Mouse (Mus musculus) liver, postnatal 0 days (tissue): ENCODE measurements around the gene Pafah1b2. TPM values are rescaled to one million over a fixed set of nuclear protein-coding genes. Genes with fewer than 3 reads are reported as not detected.
A peak's percentile ranks its signal among the peaks of the same experiment; 100 is the strongest.

Experiments used
- ATAC-seq: fragments of 200-750 bp; cut with Nextera tagmentation; 2 replicates; pipeline ENCODE4 v1.8.0; 2017; ENCODE audit warnings: mild to moderate bottlenecking, moderate library complexity
- DNase-seq: peaks from one replicate; pipeline ENCODE4 v3.0.0-alpha.2; 2016
- H3K27ac ChIP-seq: fragments of 300-500 bp; sonication (generic); 2 replicates; pipeline ENCODE4 v1.5.1; 2014; ENCODE audit warnings: antibody characterized with exemption, moderate library complexity, mild to moderate bottlenecking, low read depth
- H3K27me3 ChIP-seq: fragments of 300-500 bp; sonication (generic); 2 replicates; pipeline ENCODE4 v1.6.1; 2014; ENCODE audit warnings: low read length, control low read depth, mixed read lengths; ENCODE audit not compliant: insufficient read depth
- H3K36me3 ChIP-seq: fragments of 300-500 bp; sonication (generic); replicated peaks from 2 replicates; pipeline ENCODE4 v1.6.1; 2014; ENCODE audit warnings: mild to moderate bottlenecking, control low read depth, low read length, moderate library complexity, mixed read lengths; ENCODE audit not compliant: insufficient read depth
- H3K4me1 ChIP-seq: fragments of 300-500 bp; sonication (generic); 2 replicates; pipeline ENCODE4 v1.6.1; 2014; ENCODE audit warnings: antibody characterized with exemption, mild to moderate bottlenecking, control low read depth; ENCODE audit not compliant: insufficient read depth
- H3K4me2 ChIP-seq: fragments of 300-500 bp; sonication (generic); 2 replicates; pipeline ENCODE4 v1.6.1; 2014; ENCODE audit warnings: low read depth, mild to moderate bottlenecking, low read length, moderate library complexity, mixed read lengths
- H3K4me3 ChIP-seq: fragments of 300-500 bp; sonication (generic); 2 replicates; pipeline ENCODE4 v1.5.1; 2014; ENCODE audit warnings: low read depth, low read length
- H3K9ac ChIP-seq: fragments of 300-500 bp; sonication (generic); replicated peaks from 2 replicates; pipeline ENCODE4 v1.6.1; 2014; ENCODE audit warnings: mild to moderate bottlenecking, moderate library complexity
- H3K9me3 ChIP-seq: fragments of 300-500 bp; sonication (generic); 2 replicates; pipeline ENCODE4 v1.6.1; 2016; ENCODE audit warnings: mild to moderate bottlenecking, control low read depth, low read length, mixed read lengths
- CTCF ChIP-seq: sonication (generic); IDR thresholded peaks from 2 replicates; pipeline ENCODE4 v1.5.1; 2016; ENCODE audit warnings: antibody characterized with exemption, low read depth
- EP300 ChIP-seq: IDR thresholded peaks from 2 replicates; pipeline ENCODE4 v1.6.1; 2016; ENCODE audit warnings: antibody characterized with exemption, low read depth, mild to moderate bottlenecking
- WGBS: fragments of 180-500 bp; shearing (Covaris S2); extraction: QIAGEN DNeasy Blood & Tissue Kit; methylation state at CpG from one replicate; pipeline ENCODE4 v1.1.7; 2014; ENCODE audit not compliant: insufficient replicate concordance; 5-methylcytosine and 5-hydroxymethylcytosine counted together
- polyA plus RNA-seq: library from polyadenylated mRNA; unstranded; fragments of >200 nt; fragmentation: Nextera tagmentation; extraction: Ambion mirVana; gene quantifications from 2 replicates; pipeline ENCODE4 v1.2.1, GENCODE M21; 2015

Pafah1b2 gene
- polyA plus RNA-seq, 1 experiment from 2014 or later, result 42.6 TPM

DNA sequence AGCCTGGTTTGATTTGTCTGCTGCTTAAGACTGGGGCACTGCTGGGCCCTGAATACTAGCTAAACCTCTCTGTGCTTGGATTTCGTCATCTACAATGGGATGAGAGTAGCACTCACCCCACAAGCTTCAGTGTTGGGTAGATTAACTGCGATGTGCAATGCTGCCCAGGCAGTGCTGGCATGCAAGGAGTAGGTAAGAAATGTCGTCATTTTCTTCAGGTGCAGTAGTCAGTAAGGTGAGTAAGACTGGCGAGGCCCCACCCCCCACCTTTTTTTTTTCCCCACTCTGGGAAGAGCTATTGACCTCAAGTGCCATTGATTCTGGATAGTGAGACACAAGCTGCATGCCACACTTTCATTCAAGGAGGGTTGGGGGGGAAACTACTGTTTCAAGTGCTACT lies 3.9 kb upstream of the Pafah1b2 start:
- no peak overlapping the region; the same call in 1 of the 2 replicates for H3K4me2 ChIP-seq
- H3K27me3 ChIP-seq, result no peaks in the 10 kb centered on the region
- H3K4me3 ChIP-seq, result no peak overlapping the region
- no peak overlapping the region for H3K27ac ChIP-seq
- WGBS, result 71% methylated on average over 4 of the region's 4 CpGs
- H3K9me3 ChIP-seq, result no peaks in the 10 kb centered on the region
- DNase-seq (no peak), ATAC-seq (no peak)
- H3K36me3 ChIP-seq, result peaks cover 10% of the 10 kb centered on the region; the same call in 1 of the 2 replicates
- H3K9ac ChIP-seq, result no peak overlapping the region
- no peak for TF ChIP-seq CTCF
- no peak for TF ChIP-seq EP300
- peaks cover 29% of the 10 kb centered on the region for H3K4me1 ChIP-seq

DNA sequence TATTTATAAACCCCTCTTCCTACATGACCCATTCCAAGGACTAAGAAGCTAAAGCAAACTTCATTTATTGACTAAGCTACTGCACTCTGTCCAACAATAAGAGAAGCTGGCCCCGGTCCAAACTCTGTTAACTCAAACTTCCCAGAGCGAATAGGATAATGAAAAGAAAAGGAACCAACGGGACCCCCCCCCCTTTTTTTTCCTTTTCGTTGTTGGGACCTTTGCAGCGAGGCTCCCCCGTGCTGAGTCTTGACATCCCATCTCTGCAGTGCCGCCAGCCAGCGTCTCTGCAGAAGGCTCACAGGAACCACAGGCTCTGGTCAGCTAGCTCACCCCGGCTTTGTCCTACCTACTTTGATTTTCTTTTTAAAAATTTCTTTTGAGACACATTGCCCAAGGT lies 3.3 kb upstream of the Pafah1b2 start:
- DNase-seq, result no peak

DNA sequence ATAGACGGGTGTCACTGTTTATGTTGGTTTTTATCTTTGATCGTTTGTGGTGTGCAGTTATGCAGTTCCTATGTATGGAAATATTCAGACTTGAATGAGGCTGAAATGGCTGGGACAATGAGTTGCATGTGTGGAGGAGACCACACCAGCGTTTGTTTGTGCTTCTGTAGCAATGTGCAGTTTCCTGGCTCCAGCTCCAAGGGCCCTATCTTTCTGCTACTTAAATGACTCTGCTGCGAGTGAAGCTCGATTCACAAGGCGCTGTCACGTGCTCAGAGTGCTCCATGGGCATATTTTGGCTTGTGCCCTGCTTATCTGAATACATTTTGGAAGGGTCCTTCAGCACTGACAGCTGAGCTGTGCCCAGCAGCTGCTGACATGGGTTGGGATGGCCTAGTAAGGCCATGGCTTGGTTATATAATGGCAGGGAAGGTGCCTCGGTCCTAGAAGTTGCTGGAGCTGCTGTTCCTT lies 2.6 kb upstream of the Pafah1b2 start:
- no peak overlapping the region for H3K4me3 ChIP-seq
- H3K9me3 ChIP-seq, result no peaks in the 10 kb centered on the region
- H3K27me3 ChIP-seq, result no peaks in the 10 kb centered on the region
- no peak overlapping the region for H3K9ac ChIP-seq
- WGBS, result 15% methylated on average over 8 of the region's 8 CpGs
- TF ChIP-seq CTCF (no peak), EP300 (no peak)
- no peak for ATAC-seq
- H3K4me2 ChIP-seq, result peak overlapping the region; percentile 86
- H3K27ac ChIP-seq, result peak overlapping the region; percentile 7
- peaks cover 33% of the 10 kb centered on the region for H3K4me1 ChIP-seq
- H3K36me3 ChIP-seq, result peaks cover 10% of the 10 kb centered on the region; the same call in 1 of the 2 replicates
- no peak for DNase-seq

More for the DNA sequence above, 3.3 kb upstream of the Pafah1b2 start:
- H3K9me3 ChIP-seq, result no peaks in the 10 kb centered on the region
- H3K27me3 ChIP-seq, result no peaks in the 10 kb centered on the region
- H3K4me1 ChIP-seq, result peaks cover 33% of the 10 kb centered on the region
- no peak overlapping the region for H3K9ac ChIP-seq
- no peak for TF ChIP-seq EP300
- TF ChIP-seq CTCF, result no peak
- no peak overlapping the region for H3K27ac ChIP-seq
- peak overlapping the region; percentile 86 for H3K4me2 ChIP-seq
- H3K4me3 ChIP-seq, result no peak overlapping the region
- WGBS, result 42% methylated on average over 9 of the region's 9 CpGs
- no peak for ATAC-seq
- H3K36me3 ChIP-seq, result peaks cover 10% of the 10 kb centered on the region; the same call in 1 of the 2 replicates

DNA sequence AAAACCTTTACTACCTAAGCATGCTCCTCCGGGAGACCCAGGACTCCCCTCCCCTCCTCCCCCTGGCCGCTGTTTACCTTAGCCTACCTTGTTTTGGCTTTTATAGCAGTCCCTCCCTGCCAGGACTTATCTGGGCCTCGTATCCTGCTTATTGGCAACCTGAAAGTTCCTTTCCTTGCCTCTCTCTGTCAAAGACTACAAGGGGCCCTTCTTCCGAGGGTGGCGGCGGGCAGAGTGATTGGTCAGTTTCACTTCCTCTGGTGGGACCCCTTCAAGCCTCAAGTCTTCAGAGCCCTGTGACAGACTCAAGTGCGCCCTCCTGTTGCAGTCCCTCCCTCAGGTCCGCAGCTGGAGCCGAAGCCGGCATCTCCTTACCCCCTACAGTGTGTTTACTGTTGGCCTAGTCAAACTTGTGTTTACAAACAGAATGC lies 1.8 kb upstream of the Pafah1b2 start:
- TF ChIP-seq EP300 (no peak), CTCF (peak; percentile 60)
- no peaks in the 10 kb centered on the region for H3K27me3 ChIP-seq
- ATAC-seq (no peak), DNase-seq (peak; percentile 68)
- peak overlapping the region; percentile 91 for H3K27ac ChIP-seq
- H3K4me1 ChIP-seq, result peaks cover 33% of the 10 kb centered on the region
- peak overlapping the region; percentile 85 for H3K4me3 ChIP-seq
- WGBS, result under 1% methylated on average over 10 of the region's 10 CpGs
- H3K9ac ChIP-seq, result peak overlapping the region; percentile 88
- H3K9me3 ChIP-seq, result no peaks in the 10 kb centered on the region
- peaks cover 6% of the 10 kb centered on the region; the same call in 1 of the 2 replicates for H3K36me3 ChIP-seq
- peak overlapping the region; percentile 86 for H3K4me2 ChIP-seq

DNA sequence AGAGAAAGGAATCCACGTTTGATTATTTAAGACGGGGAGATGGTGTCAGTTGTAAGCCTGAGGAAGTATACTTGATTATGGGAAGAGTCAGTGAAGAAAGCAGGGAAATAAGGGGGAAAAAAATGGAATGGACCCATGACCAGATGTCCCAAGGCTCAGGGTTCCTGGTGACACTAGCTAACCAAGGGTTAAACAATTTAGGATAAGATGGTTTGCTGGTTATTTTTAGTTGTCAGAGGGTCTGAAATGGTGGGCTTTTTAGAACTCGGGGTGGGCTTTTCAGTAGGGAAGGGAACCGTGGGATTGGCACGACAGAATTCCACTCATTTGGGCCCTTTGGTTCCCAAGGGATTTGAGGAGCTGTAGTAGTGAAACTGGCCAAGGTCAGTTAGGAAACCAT lies 1.1 kb upstream of the Pafah1b2 start:
- Histone ChIP-seq H3K4me2 (peak overlapping the region; percentile 86), H3K4me1 (peaks cover 37% of the 10 kb centered on the region), H3K9me3 (no peaks in the 10 kb centered on the region), H3K36me3 (0 out of 2 replicates have a peak, but pooled peaks cover 3% of the 10 kb centered on the region), H3K27ac (peak overlapping the region; percentile 91), H3K9ac (peak overlapping the region; percentile 88), H3K4me3 (peak overlapping the region; percentile 85), H3K27me3 (no peaks in the 10 kb centered on the region)
- ATAC-seq (no peak), DNase-seq (no peak)
- TF ChIP-seq EP300 (no peak), CTCF (no peak)
- WGBS, result under 1% methylated on average over 5 of the region's 5 CpGs

DNA sequence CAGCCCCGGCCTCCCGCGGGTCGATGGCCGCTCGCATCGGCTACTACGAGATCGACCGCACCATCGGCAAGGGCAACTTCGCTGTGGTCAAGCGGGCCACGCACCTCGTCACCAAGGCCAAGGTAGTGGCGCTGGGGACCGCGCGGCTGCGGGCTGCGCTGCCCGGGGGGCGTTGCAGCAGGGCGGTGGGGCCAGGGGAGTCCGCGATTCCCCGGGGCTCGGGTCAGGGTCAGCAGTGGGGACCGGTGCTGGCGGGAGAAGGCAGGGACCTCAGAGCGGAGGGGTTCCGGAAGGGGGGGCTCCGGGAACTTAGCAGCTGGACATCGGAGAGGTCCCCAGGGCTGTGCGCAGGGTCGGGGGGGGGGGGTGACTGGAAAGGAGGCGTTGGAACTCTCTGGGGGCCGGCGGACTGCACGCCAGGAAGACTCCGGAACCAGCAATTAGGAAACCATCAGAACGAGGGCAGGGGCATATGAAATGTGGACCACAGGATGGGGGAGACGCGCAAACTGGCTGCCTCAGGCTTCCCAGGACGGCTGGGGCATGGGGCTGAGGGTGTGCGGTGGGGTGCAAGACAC lies 608 bp upstream of the Pafah1b2 start:
- peak; percentile 66 for ATAC-seq
- H3K9me3 ChIP-seq, result no peaks in the 10 kb centered on the region
- 2% methylated on average over 39 of the region's 46 CpGs for WGBS
- peak overlapping the region; percentile 91 for H3K27ac ChIP-seq
- DNase-seq, result no peak
- peak overlapping the region; percentile 85 for H3K4me3 ChIP-seq
- H3K36me3 ChIP-seq, result no peaks in the 10 kb centered on the region
- peaks cover 37% of the 10 kb centered on the region for H3K4me1 ChIP-seq
- H3K9ac ChIP-seq, result peak overlapping the region; percentile 88
- peak overlapping the region; percentile 86 for H3K4me2 ChIP-seq
- TF ChIP-seq EP300, result no peak
- no peak for TF ChIP-seq CTCF
- no peaks in the 10 kb centered on the region for H3K27me3 ChIP-seq
